Mouse (Mus musculus) megakaryocyte, embryonic 14.5 days (primary cell): ENCODE measurements around the gene Gbp8. TPM values are rescaled to one million over a fixed set of nuclear protein-coding genes. Genes with fewer than 3 reads are reported as not detected.
"Not testable (repeated sequence)": the region's sequence is repeated elsewhere in the genome, so short reads cannot be mapped to it uniquely, and the experiment has no call there.

Experiments
- H3K27me3 ChIP-seq: replicated peaks from 2 replicates; pipeline ENCODE3; 2012; ENCODE audit warnings: inconsistent platforms
- H3K36me3 ChIP-seq: replicated peaks from 2 replicates; pipeline ENCODE3; 2012; ENCODE audit warnings: low read length, inconsistent platforms, mixed read lengths
- H3K4me1 ChIP-seq: 2 replicates; pipeline ENCODE4 v1.6.1; 2012; ENCODE audit warnings: inconsistent platforms
- H3K4me3 ChIP-seq: replicated peaks from 2 replicates; pipeline ENCODE3; 2012; ENCODE audit warnings: moderate library complexity, mild to moderate bottlenecking, inconsistent platforms
- H3K9me3 ChIP-seq: 2 replicates; pipeline ENCODE4 v1.6.1; 2012; ENCODE audit warnings: inconsistent platforms
- FLI1 ChIP-seq: IDR thresholded peaks from 2 replicates; pipeline ENCODE4 v1.6.1; 2012; ENCODE audit warnings: low read length, inconsistent platforms, mixed read lengths
- GATA1 ChIP-seq: IDR thresholded peaks from 3 replicates; pipeline ENCODE4 v1.6.1; 2012; ENCODE audit warnings: mixed read lengths, low read length, inconsistent platforms, borderline replicate concordance
- polyA plus RNA-seq: library from polyadenylated mRNA; stranded (reverse); fragments of >175 nt; gene quantifications from 2 replicates; pipeline ENCODE4 v1.2.3, GENCODE M21; 2012; ENCODE audit warnings: low replicate concordance; ENCODE audit not compliant: insufficient read depth

Gbp8 gene
- 0.47 TPM in 1 of 2 replicates, not detected in the other for polyA plus RNA-seq

DNA sequence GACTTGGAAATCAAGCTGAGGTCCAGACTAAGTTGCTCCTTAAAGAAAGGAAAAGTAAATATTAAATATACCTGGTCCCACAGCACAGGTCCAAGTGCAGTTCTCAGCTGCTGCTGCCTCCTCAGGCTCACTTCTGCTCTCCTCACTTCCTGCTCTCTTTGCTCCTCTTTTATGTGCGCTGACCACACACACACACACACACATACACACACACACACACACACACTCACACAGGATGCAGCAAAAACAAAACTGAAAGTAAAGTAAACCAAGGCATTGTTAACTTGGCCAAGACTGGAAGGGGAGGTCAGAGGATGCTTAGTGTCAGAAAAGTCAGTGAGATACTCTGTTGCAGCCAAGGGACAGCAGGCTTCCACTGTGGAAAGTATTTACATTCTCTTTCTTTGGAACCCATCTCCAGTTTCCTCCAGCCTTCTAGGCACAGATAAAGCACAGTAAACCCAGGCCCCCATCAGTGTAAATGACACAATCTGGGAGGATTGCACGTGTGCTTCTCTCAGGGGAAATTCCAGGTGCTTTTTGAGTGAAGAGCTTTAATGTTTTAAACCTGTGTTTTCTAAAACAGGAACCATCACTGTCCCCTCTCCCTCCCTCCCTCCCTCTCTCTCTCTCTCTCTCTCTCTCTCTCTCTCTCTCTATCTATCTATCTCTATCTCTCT lies at the start of gene Gbp8, which contains the start of the genes Gbp9 and Gbp4:
Gene Gbp8, minus strand, starts transcription at position 132 of the 680 bp plus-strand sequence.
Gene Gbp9, minus strand, starts transcription at position 131 of the 680 bp plus-strand sequence.
Gene Gbp4, minus strand, starts transcription at position 178 of the 680 bp plus-strand sequence.
- not testable (repeated sequence) for H3K9me3 ChIP-seq
- H3K4me3 ChIP-seq = peak within 1 kb of the TSS; percentile 88

DNA sequence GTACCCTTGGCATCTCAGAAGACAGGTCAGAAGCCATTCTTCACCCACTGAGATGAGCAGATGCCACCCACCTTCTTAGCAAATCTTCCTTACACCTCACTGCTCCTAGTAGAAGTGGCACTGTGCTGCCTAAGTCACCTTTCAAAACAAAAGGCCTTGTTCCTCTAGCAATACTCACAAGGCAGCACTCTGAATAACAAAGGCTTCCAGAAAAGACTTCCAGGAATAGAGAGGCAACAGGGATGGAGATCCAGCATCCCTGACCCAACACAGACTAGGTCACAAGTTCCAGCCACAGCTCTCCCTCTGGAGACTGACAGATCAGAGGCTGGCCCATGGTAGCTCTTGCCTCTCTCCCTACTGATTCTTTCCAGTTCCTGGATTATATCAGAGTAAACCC lies 42.1 kb upstream of the Gbp8 start:
- no peak for TF ChIP-seq GATA1
- no peak for TF ChIP-seq FLI1

More for the DNA sequence above, at the start of gene Gbp8, which contains the start of the genes Gbp9 and Gbp4:
- Histone ChIP-seq H3K36me3 (peaks cover 11% of the 10 kb centered on the region), H3K4me1 (peaks cover 70% of the 10 kb centered on the region)
- not testable (repeated sequence) for H3K27me3 ChIP-seq

GRCm38 (mm10) chr5:105156582-105156981 lies 17.2 kb upstream of the Gbp8 start:
- TF ChIP-seq GATA1 (no peak), FLI1 (no peak)
- Histone ChIP-seq H3K4me1 (peaks cover 29% of the 10 kb centered on the region), H3K9me3 (no peaks in the 10 kb centered on the region), H3K4me3 (no peak overlapping the region), H3K27me3 (no peaks in the 10 kb centered on the region), H3K36me3 (no peaks in the 10 kb centered on the region)

More for the DNA sequence above, 42.1 kb upstream of the Gbp8 start:
- H3K4me1 ChIP-seq = no peaks in the 10 kb centered on the region
- H3K9me3 ChIP-seq = peaks cover 19% of the 10 kb centered on the region
- no peaks in the 10 kb centered on the region for H3K36me3 ChIP-seq
- peaks cover 2% of the 10 kb centered on the region for H3K27me3 ChIP-seq
- no peak overlapping the region for H3K4me3 ChIP-seq

GRCm38 (mm10) chr5:105154049-105154448 lies 14.7 kb upstream of the Gbp8 start:
- no peak for TF ChIP-seq FLI1
- TF ChIP-seq GATA1 = no peak
- Histone ChIP-seq H3K9me3 (0 out of 2 replicates have a peak, but pooled peaks cover 4% of the 10 kb centered on the region), H3K4me3 (no peak overlapping the region), H3K4me1 (peaks cover 15% of the 10 kb centered on the region), H3K36me3 (no peaks in the 10 kb centered on the region), H3K27me3 (no peaks in the 10 kb centered on the region)

DNA sequence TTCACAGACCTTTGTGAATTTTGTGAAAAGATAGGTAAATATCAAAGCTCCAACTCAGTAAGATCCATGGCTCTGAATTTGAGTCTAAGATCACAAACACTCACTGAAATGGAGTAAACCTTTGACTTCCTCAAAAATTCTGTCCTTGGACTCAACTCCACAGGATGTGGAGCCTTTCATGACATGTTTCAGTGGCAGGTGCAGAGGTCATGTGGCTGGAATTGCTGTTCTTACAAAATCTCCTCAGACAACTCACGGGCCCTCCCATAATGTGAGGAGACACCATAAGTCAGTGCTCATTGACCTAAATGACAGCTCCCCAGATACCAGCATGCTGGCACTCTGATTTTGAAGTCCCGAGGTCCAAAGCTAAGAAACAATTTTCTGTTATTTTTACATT lies 8.7 kb upstream of the Gbp8 start:
- not testable (repeated sequence) for H3K36me3 ChIP-seq, H3K27me3 ChIP-seq, H3K4me3 ChIP-seq, H3K9me3 ChIP-seq
- peaks cover 37% of the 10 kb centered on the region for H3K4me1 ChIP-seq

DNA sequence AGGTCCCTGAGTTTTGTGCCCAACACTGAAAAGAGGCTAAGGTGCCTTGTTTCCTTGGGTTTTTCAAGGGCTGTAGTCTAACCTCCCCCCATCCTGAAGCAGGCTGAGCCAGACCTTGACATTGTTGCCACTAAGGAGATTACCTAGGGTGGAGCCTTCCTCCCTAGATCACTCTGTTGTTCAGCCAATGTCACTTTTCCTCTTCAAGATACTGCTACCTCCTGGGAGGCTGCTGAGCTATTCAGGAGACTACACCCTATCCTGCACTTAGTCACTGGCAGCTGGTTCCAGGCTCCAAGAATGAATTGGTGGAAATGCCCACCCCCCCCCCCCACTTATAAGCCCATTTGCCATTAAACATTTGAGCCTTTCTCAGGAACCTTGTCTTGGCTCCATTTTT lies 7.1 kb upstream of the Gbp8 start:
- Histone ChIP-seq H3K27me3 (no peaks in the 10 kb centered on the region), H3K4me1 (peaks cover 50% of the 10 kb centered on the region), H3K36me3 (no peaks in the 10 kb centered on the region), H3K4me3 (peak overlapping the region; percentile 23), H3K9me3 (0 out of 2 replicates have a peak, but pooled peaks cover 4% of the 10 kb centered on the region)
- no peak for TF ChIP-seq GATA1
- no peak for TF ChIP-seq FLI1

DNA sequence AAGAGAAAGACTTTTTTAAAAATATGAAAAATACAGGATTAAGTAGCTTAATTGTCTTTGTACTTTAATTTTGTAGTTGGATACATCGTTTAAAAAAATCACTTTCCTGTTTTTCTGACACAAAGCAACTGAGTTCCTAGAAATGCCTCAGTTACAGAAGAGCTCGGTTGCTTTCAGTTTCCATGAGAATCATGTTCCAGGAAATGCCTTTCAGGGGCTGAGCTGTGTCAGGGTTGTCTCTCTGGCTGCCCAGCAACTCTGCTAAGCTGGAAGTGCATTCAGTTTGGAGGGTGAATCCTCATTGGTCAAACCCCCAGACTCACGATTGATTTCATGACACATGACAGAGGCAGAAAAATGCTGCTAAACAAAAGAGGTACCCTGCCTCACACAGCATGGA lies 6.4 kb upstream of the Gbp8 start:
- not testable (repeated sequence) for H3K36me3 ChIP-seq, H3K9me3 ChIP-seq, H3K27me3 ChIP-seq
- H3K4me1 ChIP-seq = peaks cover 57% of the 10 kb centered on the region
- H3K4me3 ChIP-seq = peak overlapping the region; percentile 59

GRCm38 (mm10) chr5:105140089-105140810 lies 910 bp upstream of the Gbp8 start:
- H3K4me1 ChIP-seq = peaks cover 77% of the 10 kb centered on the region
- H3K27me3 ChIP-seq, H3K36me3 ChIP-seq, H3K9me3 ChIP-seq, H3K4me3 ChIP-seq: not testable (repeated sequence)

DNA sequence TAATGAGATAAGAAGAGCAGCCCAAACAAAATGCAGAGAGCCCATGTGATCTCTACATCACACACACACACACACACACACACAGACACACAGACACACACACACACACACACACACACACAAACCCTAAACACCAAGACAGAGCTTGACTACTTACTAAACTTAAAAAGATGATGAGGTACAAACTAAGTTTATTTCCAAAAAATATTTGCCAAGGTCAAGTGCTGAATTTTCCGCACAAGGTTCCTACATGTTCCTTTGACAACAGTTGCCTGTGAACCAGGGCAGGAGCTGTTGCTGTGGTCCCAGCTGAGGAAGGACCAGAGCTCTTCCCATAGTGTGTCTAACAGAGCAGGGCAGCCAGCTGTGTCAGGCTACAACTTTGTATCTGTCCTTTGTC lies 434 bp downstream of the Gbp8 start:
- Histone ChIP-seq H3K27me3 (no peaks in the 10 kb centered on the region), H3K9me3 (no peaks in the 10 kb centered on the region), H3K4me1 (peaks cover 64% of the 10 kb centered on the region), H3K36me3 (peaks cover 15% of the 10 kb centered on the region), H3K4me3 (peak overlapping the region; percentile 88)
- no peak for TF ChIP-seq GATA1
- TF ChIP-seq FLI1 = no peak

DNA sequence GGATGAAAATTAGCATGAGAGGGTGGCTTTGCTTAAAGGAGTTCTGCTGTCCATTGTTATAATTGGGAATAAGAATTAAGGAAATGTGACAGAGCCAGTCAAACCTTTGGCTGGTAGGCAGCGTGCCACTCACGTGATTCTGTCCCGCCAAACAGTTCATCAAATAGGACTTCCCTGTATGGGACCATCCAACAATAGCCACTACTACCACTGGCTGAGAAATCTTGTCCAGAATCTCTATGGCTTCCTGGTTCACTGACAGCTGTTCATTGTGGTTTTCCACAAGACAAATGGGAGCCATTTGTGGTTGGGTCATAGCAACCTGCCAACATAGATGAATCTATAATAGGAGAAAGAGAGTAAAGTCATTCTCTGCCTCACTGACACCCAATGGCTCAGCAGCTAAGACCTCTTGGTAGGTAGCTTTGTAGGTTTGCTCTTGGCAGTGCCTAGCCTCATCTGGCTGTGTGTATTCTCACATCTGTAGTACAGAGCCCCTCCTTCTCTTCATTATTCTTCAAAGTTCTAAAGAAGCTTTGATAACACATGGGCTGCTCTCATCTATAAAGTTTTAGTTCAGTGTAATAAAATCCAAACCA lies 2.5 kb downstream of the Gbp8 start:
- not testable (repeated sequence) for H3K27me3 ChIP-seq, H3K9me3 ChIP-seq
- Histone ChIP-seq H3K4me3 (peak overlapping the region; percentile 57), H3K4me1 (peaks cover 43% of the 10 kb centered on the region), H3K36me3 (peaks cover 30% of the 10 kb centered on the region)

DNA sequence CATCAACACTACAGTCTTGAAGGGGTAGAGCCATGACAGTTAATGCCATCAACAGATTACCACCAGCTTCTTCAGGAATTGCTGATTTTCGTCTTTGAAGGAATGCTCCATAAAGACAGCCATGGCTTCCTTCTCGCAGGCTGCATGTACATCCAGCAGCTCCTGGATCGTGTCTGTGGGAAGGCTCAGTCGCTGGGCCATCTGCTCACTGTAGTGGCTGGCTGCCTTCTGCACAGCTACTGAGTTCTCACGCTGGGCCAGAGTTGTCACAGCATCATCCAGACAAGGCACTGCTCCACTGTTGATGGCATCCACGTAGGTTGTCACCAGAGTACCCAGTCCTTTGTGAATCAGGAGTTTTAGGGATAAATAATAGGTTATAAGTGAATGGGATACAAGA lies 17.6 kb downstream of the Gbp8 start:
- Histone ChIP-seq H3K4me1 (peaks cover 39% of the 10 kb centered on the region), H3K36me3 (peaks cover 84% of the 10 kb centered on the region)
- H3K4me3 ChIP-seq, H3K27me3 ChIP-seq, H3K9me3 ChIP-seq: not testable (repeated sequence)
